Mouse (Mus musculus) forebrain, embryonic 16.5 days (tissue): Measurements from ENCODE around the gene Ppp1r13b. TPM values are rescaled to one million over a fixed set of nuclear protein-coding genes. Genes with fewer than 3 reads are reported as not detected.

Source experiments
- ATAC-seq: fragments of 200-750 bp; cut with Nextera tagmentation; 2 replicates; pipeline ENCODE4 v1.8.0; 2017; ENCODE audit warnings: mild to moderate bottlenecking, moderate library complexity
- H3K27ac ChIP-seq: fragments of 300-500 bp; sonication (generic); 2 replicates; pipeline ENCODE4 v1.5.1; 2014; ENCODE audit warnings: low read length, control low read depth
- H3K27me3 ChIP-seq: fragments of 300-500 bp; sonication (generic); replicated peaks from 2 replicates; pipeline ENCODE4 v1.6.1; 2014; ENCODE audit warnings: low read length; ENCODE audit not compliant: control insufficient read depth, insufficient read depth
- H3K36me3 ChIP-seq: fragments of 300-500 bp; sonication (generic); 2 replicates; pipeline ENCODE4 v1.6.1; 2014; ENCODE audit not compliant: control insufficient read depth, insufficient read depth
- H3K4me1 ChIP-seq: fragments of 300-500 bp; sonication (generic); replicated peaks from 2 replicates; pipeline ENCODE4 v1.6.1; 2014; ENCODE audit warnings: low read length; ENCODE audit not compliant: control insufficient read depth, insufficient read depth
- H3K4me2 ChIP-seq: fragments of 300-500 bp; sonication (generic); 2 replicates; pipeline ENCODE4 v1.6.1; 2014; ENCODE audit warnings: mild to moderate bottlenecking, low read length, control low read depth
- H3K4me3 ChIP-seq: fragments of 300-500 bp; sonication (generic); replicated peaks from 2 replicates; pipeline ENCODE4 v1.5.1; 2014; ENCODE audit warnings: mild to moderate bottlenecking, low read length, control low read depth
- H3K9ac ChIP-seq: fragments of 300-500 bp; sonication (generic); replicated peaks from 2 replicates; pipeline ENCODE4 v1.6.1; 2014; ENCODE audit warnings: low read depth, low read length, control low read depth
- H3K9me3 ChIP-seq: fragments of 300-500 bp; sonication (generic); 2 replicates; pipeline ENCODE4 v1.6.1; 2016; ENCODE audit warnings: low read length; ENCODE audit not compliant: control insufficient read depth
- whole genome bisulfite sequencing: fragments of 180-500 bp; shearing (Covaris S2); extraction: QIAGEN DNeasy Blood & Tissue Kit; methylation state at CpG from one replicate; pipeline ENCODE4 v1.1.7; 2014; 5-methylcytosine and 5-hydroxymethylcytosine counted together
- polyA plus RNA-seq: library from polyadenylated mRNA; unstranded; fragments of >200 nt; fragmentation: Nextera tagmentation; extraction: Ambion mirVana; gene quantifications from 2 replicates; pipeline ENCODE4 v1.2.1, GENCODE M21; 2015

Ppp1r13b gene
- polyA plus RNA-seq, 1 experiment from 2014 or later = 23.5 TPM

DNA sequence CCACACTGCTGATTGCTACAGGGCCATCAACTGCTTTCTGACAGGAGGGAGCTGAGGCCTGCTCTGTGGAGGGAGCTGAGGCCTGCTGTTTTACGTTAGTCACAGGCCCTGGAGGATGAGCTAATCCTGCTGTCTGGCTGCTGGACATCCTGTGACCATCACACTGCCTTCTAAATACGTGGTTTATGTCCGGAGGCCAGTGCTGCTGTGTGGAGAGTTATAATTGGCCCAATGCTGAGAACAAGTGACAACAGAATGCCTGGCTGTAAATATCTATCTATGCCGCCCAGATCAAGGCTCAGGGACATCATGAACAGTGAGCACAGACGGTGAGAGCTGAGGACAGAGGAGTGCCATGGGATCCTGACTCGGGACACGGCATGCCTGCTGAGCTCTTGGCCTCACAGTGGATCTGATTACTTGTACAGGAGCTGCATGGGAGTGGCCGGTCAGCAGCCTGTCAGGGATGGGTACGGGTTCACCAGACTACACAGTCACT lies 59.6 kb downstream of the Ppp1r13b start:
- 87% methylated on average over 9 of the region's 9 CpGs for WGBS
- Histone ChIP-seq H3K27ac (no peak overlapping the region), H3K4me3 (no peak overlapping the region), H3K27me3 (no peaks in the 10 kb centered on the region), H3K4me2 (no peak overlapping the region), H3K9me3 (no peaks in the 10 kb centered on the region), H3K9ac (no peak overlapping the region), H3K4me1 (no peaks in the 10 kb centered on the region), H3K36me3 (no peaks in the 10 kb centered on the region)
- no peak for ATAC-seq

DNA sequence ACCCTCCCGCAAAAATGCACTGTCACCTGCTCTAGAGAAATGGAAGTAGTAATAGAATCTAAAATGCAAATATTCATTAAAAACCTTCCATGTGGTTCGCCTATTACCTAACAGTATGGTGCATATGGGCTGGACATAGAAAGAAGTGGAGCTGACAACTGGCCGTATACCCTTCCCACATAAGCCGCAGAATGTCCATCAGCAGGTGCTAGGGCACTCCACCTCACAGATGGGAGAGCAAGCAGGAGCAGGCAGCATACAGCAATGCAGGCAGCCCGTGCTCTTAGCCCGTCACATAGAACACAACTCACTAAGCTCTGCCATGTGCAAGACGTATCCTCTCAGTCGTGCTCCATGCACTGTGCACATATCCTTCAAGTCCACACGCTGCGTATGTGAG lies 61.1 kb downstream of the Ppp1r13b start:
- 91% methylated on average over 10 of the region's 10 CpGs for whole genome bisulfite sequencing

DNA sequence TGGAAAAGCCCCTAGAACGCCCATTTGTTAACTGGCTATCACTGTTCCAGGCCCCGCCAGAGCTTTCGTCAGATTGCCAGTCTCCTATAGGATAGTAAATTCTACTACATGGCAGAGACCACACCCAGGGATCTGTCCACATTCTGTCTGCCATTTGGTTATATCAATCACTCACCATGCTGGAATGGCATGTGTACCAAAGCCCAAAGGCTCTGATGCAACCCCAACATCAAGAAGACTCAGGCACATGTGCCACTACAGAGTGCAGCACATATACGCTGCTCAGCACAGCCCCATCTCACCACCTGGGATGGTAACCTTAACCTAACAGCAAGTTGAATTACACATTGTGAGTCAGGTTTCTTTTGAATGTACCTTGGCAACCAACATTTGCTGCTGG lies 62.0 kb downstream of the Ppp1r13b start:
- Histone ChIP-seq H3K4me1 (no peaks in the 10 kb centered on the region), H3K4me2 (no peak overlapping the region), H3K27me3 (no peaks in the 10 kb centered on the region), H3K27ac (no peak overlapping the region), H3K9me3 (no peaks in the 10 kb centered on the region), H3K9ac (no peak overlapping the region), H3K4me3 (no peak overlapping the region), H3K36me3 (no peaks in the 10 kb centered on the region)
- no peak for ATAC-seq
- WGBS = 89% methylated on average over 4 of the region's 4 CpGs

More for the DNA sequence above, 61.1 kb downstream of the Ppp1r13b start:
- Histone ChIP-seq H3K4me3 (no peak overlapping the region), H3K27me3 (no peaks in the 10 kb centered on the region), H3K9me3 (no peaks in the 10 kb centered on the region), H3K4me1 (no peaks in the 10 kb centered on the region), H3K9ac (no peak overlapping the region), H3K27ac (no peak overlapping the region), H3K4me2 (no peak overlapping the region), H3K36me3 (no peaks in the 10 kb centered on the region)
- no peak for ATAC-seq

DNA sequence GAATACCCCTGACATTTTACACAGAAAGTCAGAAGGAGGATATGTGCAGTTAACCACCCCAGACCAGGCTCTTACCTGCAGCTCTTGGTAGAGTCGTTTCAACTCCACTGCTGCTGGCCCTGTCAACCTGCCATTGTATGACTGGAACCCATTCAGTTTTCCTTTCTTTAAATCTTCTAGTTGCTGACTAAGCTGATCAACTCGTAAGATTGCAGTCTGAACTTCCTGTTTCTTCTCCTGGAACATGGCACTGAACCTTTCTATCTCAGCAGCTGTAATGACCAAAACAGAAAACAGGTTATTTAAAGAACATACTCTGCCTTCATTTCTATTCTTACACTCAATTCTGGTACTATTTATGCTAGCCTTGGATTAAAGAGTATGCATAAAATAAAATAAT lies 64.4 kb downstream of the Ppp1r13b start:
- Histone ChIP-seq H3K4me1 (no peaks in the 10 kb centered on the region), H3K9ac (no peak overlapping the region), H3K4me3 (no peak overlapping the region), H3K27ac (no peak overlapping the region), H3K27me3 (no peaks in the 10 kb centered on the region), H3K9me3 (no peaks in the 10 kb centered on the region), H3K4me2 (no peak overlapping the region), H3K36me3 (no peaks in the 10 kb centered on the region)
- WGBS = 52% methylated on average over 2 of the region's 2 CpGs
- ATAC-seq = no peak

DNA sequence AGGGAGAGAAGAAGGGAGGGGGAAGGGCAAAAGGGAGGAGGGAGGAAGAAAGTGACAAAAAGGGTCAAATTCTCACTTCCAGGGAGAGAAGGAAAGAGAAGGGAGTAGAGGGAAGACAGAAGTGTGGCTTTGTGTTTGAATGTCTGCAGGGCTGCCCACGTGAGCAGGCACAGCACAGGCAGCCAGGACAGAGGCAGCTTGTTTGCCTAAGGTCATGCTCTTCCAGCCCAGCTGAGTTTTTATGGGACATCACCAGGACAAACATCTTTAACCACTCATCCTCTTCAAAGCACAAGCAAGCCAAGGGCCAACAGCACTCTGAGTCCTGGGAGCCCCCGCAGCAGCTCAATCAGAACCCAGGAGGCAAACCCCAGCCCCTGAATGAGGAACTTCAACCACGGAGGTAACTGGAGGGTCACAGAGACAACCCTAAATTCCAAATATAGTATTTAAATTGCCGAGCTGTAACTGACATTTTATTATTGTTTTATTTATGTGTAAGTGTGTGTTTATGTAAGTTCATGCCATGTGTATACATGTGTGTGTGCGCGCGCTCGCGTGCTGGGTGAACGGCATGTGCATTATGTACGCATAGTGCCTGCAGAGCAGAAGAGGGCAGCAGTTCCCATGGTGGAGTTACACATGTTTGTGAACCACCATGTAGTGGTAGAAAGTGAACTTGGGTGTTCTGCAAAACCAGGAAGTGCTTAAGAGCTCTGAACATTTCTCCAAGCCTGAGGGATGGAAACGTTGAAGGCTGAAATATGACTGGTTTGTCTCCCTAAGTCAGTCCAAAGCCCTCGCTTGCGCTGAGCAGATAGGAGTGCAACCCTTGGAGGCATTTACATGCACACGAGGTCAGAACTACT lies 65.1 kb downstream of the Ppp1r13b start:
- no peak for ATAC-seq

DNA sequence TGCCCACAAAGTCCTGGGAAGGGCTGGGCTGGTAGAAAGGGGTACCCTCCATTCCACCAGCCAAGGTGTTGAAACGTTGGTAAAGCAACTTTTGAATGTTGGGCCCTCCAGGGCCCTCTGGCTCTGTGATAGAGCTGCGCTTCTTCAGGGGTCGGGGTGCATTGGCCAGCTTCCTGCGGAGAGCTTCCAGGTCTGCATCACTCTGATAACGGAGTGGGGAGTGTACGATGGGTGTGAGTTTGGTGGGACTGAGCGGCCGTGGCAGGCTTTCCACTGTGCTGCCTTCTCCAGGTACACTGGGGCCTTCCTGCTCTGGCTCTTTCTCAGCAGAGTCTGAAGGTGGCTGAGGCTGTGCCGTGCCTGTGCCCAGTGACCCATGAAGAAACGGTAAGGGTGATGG lies 74.5 kb downstream of the Ppp1r13b start:
- Histone ChIP-seq H3K4me2 (no peak overlapping the region), H3K36me3 (peaks cover 17% of the 10 kb centered on the region), H3K9me3 (no peaks in the 10 kb centered on the region), H3K4me1 (peaks cover 8% of the 10 kb centered on the region), H3K27ac (no peak overlapping the region), H3K4me3 (no peak overlapping the region), H3K9ac (no peak overlapping the region), H3K27me3 (no peaks in the 10 kb centered on the region)
- WGBS = 85% methylated on average over 10 of the region's 10 CpGs
- ATAC-seq = no peak

More for the DNA sequence above, 65.1 kb downstream of the Ppp1r13b start:
- 88% methylated on average over 15 of the region's 15 CpGs for WGBS
- Histone ChIP-seq H3K9me3 (no peaks in the 10 kb centered on the region), H3K27me3 (no peaks in the 10 kb centered on the region), H3K4me2 (no peak overlapping the region), H3K36me3 (no peaks in the 10 kb centered on the region), H3K9ac (no peak overlapping the region), H3K27ac (no peak overlapping the region), H3K4me1 (no peaks in the 10 kb centered on the region), H3K4me3 (no peak overlapping the region)

DNA sequence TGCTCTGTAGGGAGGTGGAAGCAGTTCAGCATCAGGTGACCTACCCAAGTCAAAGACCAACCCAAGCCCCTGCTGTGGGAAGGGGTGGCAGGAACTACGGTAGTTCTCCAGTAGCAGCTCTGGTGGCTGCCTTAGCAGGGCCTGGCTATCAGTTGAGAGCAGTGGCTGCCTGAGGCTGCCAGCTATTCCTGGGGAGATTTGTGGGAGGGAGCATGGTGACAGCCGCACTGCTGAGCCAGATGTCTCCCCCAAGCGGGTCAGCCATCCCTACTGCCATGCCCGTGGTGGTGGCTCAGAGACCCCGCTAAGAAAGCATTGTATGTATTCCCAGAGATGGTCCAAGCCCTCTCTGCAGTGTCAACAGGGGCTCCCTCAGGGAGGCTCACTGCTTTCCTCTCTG lies 75.3 kb downstream of the Ppp1r13b start:
- 84% methylated on average over 5 of the region's 5 CpGs for WGBS
- Histone ChIP-seq H3K4me2 (no peak overlapping the region), H3K9ac (no peak overlapping the region), H3K4me3 (no peak overlapping the region), H3K4me1 (peaks cover 8% of the 10 kb centered on the region), H3K36me3 (peaks cover 17% of the 10 kb centered on the region), H3K27me3 (no peaks in the 10 kb centered on the region), H3K27ac (no peak overlapping the region), H3K9me3 (no peaks in the 10 kb centered on the region)
- no peak for ATAC-seq

DNA sequence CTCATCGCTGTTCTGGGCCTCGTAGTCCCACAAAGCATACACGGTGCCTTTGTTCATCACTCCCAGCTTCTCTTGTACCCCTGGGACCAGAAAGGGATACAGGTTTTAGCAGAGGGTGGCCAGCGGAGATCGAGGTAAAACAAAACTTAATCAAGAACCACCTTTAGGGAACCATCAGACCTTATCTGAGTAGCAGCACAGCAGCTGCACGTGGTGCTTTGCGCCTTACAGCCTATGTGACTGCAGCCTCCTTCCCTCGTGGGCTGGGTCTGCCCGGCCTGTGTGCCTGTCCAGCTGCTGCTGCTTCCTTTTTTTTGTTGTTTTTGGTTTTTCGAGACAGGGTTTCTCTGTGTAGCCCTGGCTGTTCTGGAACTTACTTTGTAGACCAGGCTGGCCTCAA lies 77.5 kb downstream of the Ppp1r13b start:
- no peaks in the 10 kb centered on the region for H3K9me3 ChIP-seq
- ATAC-seq = no peak
- 90% methylated on average over 10 of the region's 10 CpGs for WGBS
- no peak overlapping the region for H3K27ac ChIP-seq
- H3K4me3 ChIP-seq = no peak overlapping the region
- peaks cover 8% of the 10 kb centered on the region for H3K4me1 ChIP-seq
- H3K9ac ChIP-seq = no peak overlapping the region
- no peak overlapping the region for H3K4me2 ChIP-seq
- H3K36me3 ChIP-seq = peaks cover 32% of the 10 kb centered on the region
- H3K27me3 ChIP-seq = no peaks in the 10 kb centered on the region

DNA sequence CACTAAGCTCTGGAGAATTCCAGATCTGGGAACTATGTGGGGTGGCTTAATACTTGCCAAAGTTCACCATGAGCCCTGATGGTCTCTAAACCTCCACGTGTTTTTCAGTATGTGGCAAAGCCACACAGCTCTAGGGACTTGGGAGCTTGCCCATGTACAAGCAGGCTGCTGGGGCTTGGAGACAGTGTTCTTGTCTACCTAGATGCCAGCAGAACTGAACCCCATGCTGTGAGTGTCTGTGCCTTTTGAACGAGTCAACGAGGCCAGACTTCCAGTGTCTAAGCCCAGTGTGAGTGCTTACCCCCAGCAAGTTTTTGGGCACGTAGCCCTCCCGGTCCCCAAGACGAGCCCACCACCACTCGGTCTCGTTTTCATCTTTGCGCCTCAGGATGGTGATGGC lies 78.0 kb downstream of the Ppp1r13b start:
- no peak overlapping the region for H3K4me2 ChIP-seq
- no peaks in the 10 kb centered on the region for H3K27me3 ChIP-seq
- no peaks in the 10 kb centered on the region for H3K9me3 ChIP-seq
- no peak overlapping the region for H3K4me3 ChIP-seq
- peaks cover 8% of the 10 kb centered on the region for H3K4me1 ChIP-seq
- peak overlapping the region; percentile 34; the same call in 1 of the 2 replicates for H3K27ac ChIP-seq
- H3K9ac ChIP-seq = no peak overlapping the region
- no peak for ATAC-seq
- H3K36me3 ChIP-seq = peaks cover 32% of the 10 kb centered on the region
- WGBS = 72% methylated on average over 9 of the region's 9 CpGs
